Mouse (Mus musculus): ENCODE measurements around the gene H2-Q1.
"Not testable (repeated sequence)": the region's sequence is repeated elsewhere in the genome, so short reads cannot be mapped to it uniquely, and the experiment has no call there.

Gene H2-Q1

DNA sequence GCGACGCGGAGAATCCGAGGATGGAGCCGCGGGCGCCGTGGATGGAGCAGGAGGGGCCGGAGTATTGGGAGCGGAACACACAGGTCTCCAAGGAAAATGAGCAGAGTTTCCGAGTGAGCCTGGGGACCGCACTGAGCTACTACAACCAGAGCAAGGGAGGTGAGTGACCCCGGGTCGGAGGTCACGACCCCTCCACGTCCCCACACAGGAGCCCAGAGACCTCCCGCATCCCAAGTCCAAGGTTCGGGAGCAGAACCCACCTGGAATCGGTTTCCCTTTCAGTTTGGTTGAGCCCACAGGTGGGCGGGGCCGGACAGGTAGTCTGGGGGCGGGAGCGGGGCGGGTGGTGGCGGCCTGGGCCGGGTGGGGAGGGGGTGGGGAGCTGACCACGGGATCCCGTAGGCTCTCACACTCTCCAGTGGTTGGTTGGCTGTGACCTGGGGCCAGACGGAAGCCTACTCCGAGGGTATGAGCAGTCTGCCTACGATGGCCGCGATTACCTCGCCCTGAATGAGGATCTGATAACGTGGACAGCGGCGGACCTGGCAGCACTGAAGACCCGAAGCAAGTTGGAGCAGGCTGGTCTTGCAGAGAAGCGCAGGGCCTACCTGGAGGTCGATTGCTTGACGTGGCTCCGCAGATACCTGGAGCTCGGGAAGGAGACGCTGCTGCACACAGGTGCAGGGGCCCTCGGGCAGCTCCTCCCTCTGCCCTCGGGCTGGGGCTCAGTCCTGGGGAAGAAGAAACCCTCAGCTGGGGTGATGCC, 22.7 kb downstream of the H2-Q1 start:
- no peak for DNase-seq (ENCODE audit: low spot score in 2 of 2)

DNA sequence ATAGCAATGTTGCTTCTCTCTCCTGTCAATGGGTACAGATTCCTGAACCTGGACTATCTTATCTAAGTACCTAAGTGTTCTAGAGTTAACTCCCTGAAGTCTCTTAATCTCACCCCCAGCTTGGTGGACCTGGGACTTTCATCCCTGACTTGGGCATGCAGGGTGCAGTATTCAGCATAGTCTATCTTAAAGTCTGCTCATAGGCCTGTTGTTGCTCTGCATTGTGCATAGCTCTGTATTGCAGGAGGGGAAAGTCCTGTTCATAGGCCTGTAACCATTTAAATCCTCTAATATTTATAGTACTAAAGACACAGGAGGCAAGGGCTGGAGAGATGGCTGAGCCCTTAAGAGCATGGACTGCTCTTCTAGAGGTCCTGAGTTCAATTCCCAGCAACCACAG, 27.5 kb downstream of the H2-Q1 start:
- not testable (repeated sequence) for DNase-seq (ENCODE audit: low spot score in 2 of 2)

DNA sequence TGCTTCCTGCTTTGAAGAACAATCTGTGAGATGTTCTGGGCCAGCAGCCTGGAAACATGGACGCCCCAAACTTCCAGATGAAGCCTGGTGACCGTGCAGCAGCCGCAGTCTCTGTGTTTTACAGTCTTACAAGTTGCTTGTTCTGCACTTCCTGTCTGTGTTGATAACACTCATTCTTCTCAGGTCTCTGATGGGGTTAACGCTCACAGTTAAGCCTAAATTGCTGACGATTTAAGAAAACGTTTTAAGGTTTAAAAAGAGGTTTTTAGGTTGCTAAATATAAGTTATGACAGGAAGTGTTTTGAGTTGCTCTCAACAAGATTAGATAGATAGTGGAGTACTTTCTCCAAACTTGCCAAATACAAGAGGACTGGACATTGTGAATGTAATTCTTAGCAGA, 33.1 kb downstream of the H2-Q1 start:
- DNase-seq (ENCODE audit: low spot score in 2 of 2), result not testable (repeated sequence)

DNA sequence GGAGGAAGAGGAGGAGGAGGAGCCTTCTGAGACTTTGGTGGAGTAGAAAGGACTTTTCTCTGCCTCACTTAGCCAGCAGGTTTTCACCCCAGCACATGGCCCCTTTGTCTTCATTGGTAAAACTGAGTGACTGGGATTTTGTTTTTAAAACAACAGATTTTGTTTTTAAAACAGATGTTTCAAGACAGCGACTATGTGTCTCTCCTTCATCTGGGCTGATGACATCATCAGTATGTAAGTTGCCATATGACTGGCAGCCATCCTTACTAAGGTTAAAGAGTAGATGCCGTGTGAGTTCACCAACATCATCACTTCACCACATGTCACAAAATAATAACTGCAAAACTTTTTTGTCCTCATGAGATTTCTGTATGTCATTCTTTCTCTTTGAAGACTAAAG, 33.9 kb downstream of the H2-Q1 start:
- no peak for DNase-seq (ENCODE audit: low spot score in 2 of 2)

DNA sequence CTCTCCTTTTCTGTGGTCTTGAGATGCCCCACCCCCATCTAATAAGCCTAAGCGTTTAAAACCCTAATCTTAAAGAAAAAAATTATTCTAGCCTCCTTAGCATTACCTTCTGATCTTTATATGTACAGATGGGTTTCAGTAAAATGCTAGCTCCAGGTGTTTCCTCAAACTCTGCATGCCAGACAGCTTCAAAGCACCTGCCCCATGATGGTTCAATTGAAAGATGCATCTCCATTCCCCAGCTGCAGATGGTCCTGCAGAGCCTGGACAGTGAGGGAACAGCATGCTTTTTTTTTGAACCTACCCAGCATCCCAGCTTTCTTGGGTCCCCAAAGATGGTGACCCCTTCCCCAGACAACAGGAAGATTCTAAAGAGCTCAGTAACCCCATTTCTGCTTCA, 36.9 kb downstream of the H2-Q1 start:
- DNase-seq (ENCODE audit: low spot score in 2 of 2), result no peak

DNA sequence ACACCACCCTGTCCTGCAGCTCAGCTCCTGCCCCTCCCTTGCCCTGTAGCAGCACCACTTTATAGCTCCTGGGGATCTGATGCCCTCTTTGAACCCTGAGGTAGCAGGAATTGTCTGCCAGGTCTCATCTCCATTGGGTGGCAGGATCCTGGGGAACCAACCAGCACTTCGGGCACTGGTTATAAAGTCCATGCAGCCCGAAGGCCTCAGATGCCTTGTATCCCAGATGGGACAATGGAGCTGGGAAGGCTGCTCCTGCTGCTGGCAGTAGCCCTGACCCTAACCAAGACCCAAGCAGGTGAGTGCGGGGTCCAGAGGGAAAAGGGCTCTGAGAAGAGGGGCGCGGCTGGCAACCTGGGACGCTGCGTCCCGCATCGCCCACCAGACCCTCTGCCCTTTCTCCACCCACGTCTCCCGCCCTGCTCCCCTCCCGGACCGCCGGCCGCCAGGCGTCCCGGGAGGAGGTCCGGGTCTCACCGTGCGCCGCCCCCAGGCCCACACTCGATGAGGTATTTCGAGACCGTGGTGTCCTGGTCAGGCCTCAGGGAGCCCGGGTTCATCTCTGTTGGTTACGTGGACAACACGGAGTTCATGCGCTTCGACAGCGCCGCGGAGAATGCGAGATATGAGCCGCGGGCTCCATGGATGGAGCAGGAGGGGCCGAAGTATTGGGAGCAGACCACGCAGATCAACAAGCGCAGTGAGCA, 38.7 kb downstream of the H2-Q1 start:
- no peak for DNase-seq (ENCODE audit: low spot score in 2 of 2)

DNA sequence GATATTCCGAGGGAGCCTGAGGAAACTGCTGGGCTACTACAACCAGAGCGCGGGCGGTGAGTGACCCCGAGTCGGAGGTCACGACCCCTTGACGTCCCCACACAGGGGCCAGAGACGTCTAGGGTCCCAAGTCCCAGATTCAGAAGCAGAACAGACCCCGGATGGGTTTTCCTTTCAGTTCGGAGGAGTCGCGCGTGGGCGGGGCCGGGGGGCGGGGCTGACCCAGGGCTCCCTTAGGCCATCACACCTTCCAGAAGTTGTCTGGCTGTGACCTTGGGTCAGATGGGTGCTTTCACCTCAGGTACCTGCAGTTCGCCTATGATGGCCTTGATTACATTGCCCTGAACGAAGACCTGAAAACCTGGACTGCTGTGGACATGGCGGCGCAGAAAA, 39.3 kb downstream of the H2-Q1 start:
- DNase-seq (ENCODE audit: low spot score in 2 of 2), result no peak

Measured in urinary bladder, postnatal 4 days (tissue).